Mouse (Mus musculus): ENCODE results near the gene Bicra. TPM values are rescaled to one million over a fixed set of nuclear protein-coding genes. Genes with fewer than 3 reads are reported as not detected.
A peak's percentile ranks its signal among the peaks of the same experiment; 100 is the strongest.

Gene Bicra
- 10 to 100 TPM; 20.8 to 22.8 TPM for total RNA-seq (2021)
- long read RNA-seq, experiment 1, full-length matches to known transcripts: 1 of 11 reads
- long read RNA-seq, experiment 1, partial matches to known transcripts: 4 of 11 reads
- long read RNA-seq, experiment 1, other reads (novel, unspliced or antisense): 6 of 11 reads
- long read RNA-seq, experiment 2, partial matches to known transcripts: 6 of 12 reads
- long read RNA-seq, experiment 2, other reads (novel, unspliced or antisense): 6 of 12 reads

GRCm38 (mm10) chr7:16047338-16048146 is at the start of gene Bicra:
Bicra (minus strand) TSS chr7:16047921.
- no peak for TF ChIP-seq CTCF (conservative IDR thresholded peaks at IDR 0.05)
- peak within 1 kb of the TSS; percentile 99 for H3K27ac ChIP-seq

GRCm38 (mm10) chr7:16094592-16094991 is 46.9 kb upstream of the Bicra start:
- Histone ChIP-seq H3K27ac (no peak overlapping the region), H3K4me3 (no peak overlapping the region)
- no peak for DNase-seq (ENCODE audit: low spot score in 2 of 2)
- TF ChIP-seq CTCF (conservative IDR thresholded peaks at IDR 0.05): no peak

More at GRCm38 (mm10) chr7:16047338-16048146, at the start of gene Bicra:
- peak within 1 kb of the TSS; percentile 63 for H3K4me3 ChIP-seq
- peak; percentile 71 to 83 for DNase-seq (ENCODE audit: low spot score in 2 of 2)

GRCm38 (mm10) chr7:16087587-16087986 is 39.9 kb upstream of the Bicra start:
- TF ChIP-seq CTCF (conservative IDR thresholded peaks at IDR 0.05): no peak
- peak in 1 of 2 experiments; percentile 60 for DNase-seq (ENCODE audit: low spot score in 2 of 2)
- Histone ChIP-seq H3K27ac (peak overlapping the region; percentile 69; the same call in 1 of the 2 replicates), H3K4me3 (no peak overlapping the region)

- TF ChIP-seq CTCF (conservative IDR thresholded peaks at IDR 0.05): no peak
- no peak for DNase-seq (ENCODE audit: low spot score in 2 of 2)
- Histone ChIP-seq H3K4me3 (no peak overlapping the region), H3K27ac (no peak overlapping the region)
Measured at GRCm38 (mm10) chr7:16083361-16083760, 35.6 kb upstream of the Bicra start.

- H3K4me3 ChIP-seq: no peak overlapping the region
- H3K27ac ChIP-seq: no peak overlapping the region
- no peak for DNase-seq (ENCODE audit: low spot score in 2 of 2)
- TF ChIP-seq CTCF (conservative IDR thresholded peaks at IDR 0.05): no peak
Measured at GRCm38 (mm10) chr7:16080581-16080980, 32.9 kb upstream of the Bicra start.

GRCm38 (mm10) chr7:16079947-16080346 is 32.2 kb upstream of the Bicra start:
- no peak for TF ChIP-seq CTCF (conservative IDR thresholded peaks at IDR 0.05)
- H3K4me3 ChIP-seq: no peak overlapping the region
- no peak overlapping the region for H3K27ac ChIP-seq
- no peak for DNase-seq (ENCODE audit: low spot score in 2 of 2)

- DNase-seq (ENCODE audit: low spot score in 2 of 2): no peak
- no peak for TF ChIP-seq CTCF (conservative IDR thresholded peaks at IDR 0.05)
- Histone ChIP-seq H3K27ac (no peak overlapping the region), H3K4me3 (no peak overlapping the region)
Measured at GRCm38 (mm10) chr7:16071906-16072305, 24.2 kb upstream of the Bicra start.

- H3K27ac ChIP-seq: no peak overlapping the region
- H3K4me3 ChIP-seq: no peak overlapping the region
- TF ChIP-seq CTCF (conservative IDR thresholded peaks at IDR 0.05): no peak
- DNase-seq (ENCODE audit: low spot score in 2 of 2): no peak
Measured at GRCm38 (mm10) chr7:16070846-16071245, 23.1 kb upstream of the Bicra start.

- TF ChIP-seq CTCF (conservative IDR thresholded peaks at IDR 0.05): peak; percentile 63
- no peak overlapping the region for H3K4me3 ChIP-seq
- H3K27ac ChIP-seq: no peak overlapping the region
- DNase-seq (ENCODE audit: low spot score in 2 of 2): no peak
Measured at GRCm38 (mm10) chr7:16063490-16063889, 15.8 kb upstream of the Bicra start.

- TF ChIP-seq CTCF (conservative IDR thresholded peaks at IDR 0.05): no peak
- Histone ChIP-seq H3K27ac (no peak overlapping the region), H3K4me3 (no peak overlapping the region)
- DNase-seq (ENCODE audit: low spot score in 2 of 2): no peak
Measured at GRCm38 (mm10) chr7:16062099-16062420, 14.3 kb upstream of the Bicra start.

GRCm38 (mm10) chr7:16061219-16062098 is 13.7 kb upstream of the Bicra start, which contains the start of gene Zfp541:
Zfp541 (plus strand) TSS chr7:16061814.
- H3K27ac ChIP-seq: no peak within 1 kb of the TSS
- DNase-seq (ENCODE audit: low spot score in 2 of 2): no peak
- TF ChIP-seq CTCF (conservative IDR thresholded peaks at IDR 0.05): no peak
- H3K4me3 ChIP-seq: no peak within 1 kb of the TSS; the same call in 1 of the 2 replicates

- no peak for TF ChIP-seq CTCF (conservative IDR thresholded peaks at IDR 0.05)
- DNase-seq (ENCODE audit: low spot score in 2 of 2): no peak
- H3K4me3 ChIP-seq: no peak overlapping the region
Measured at GRCm38 (mm10) chr7:16057136-16057534, 9.4 kb upstream of the Bicra start.

More at GRCm38 (mm10) chr7:16057136-16057534, 9.4 kb upstream of the Bicra start:
- no peak overlapping the region; the same call in 1 of the 2 replicates for H3K27ac ChIP-seq

Measured in layer of hippocampus, adult 2 months (tissue).